Mouse (Mus musculus) CH12.LX (cell line): ENCODE results near the gene Fgfr4. TPM values are rescaled to one million over a fixed set of nuclear protein-coding genes. Genes with fewer than 3 reads are reported as not detected.

Experiments
- DNase-seq: peaks from one replicate; pipeline ENCODE4 v3.0.0-alpha.2; 2013; ENCODE audit errors: extremely low read depth
- H3K27ac ChIP-seq: 2 replicates; pipeline ENCODE4 v1.5.1; 2012; ENCODE audit warnings: low read depth, mild to moderate bottlenecking, control low read depth, moderate library complexity; ENCODE audit not compliant: insufficient read depth
- H3K27me3 ChIP-seq: replicated peaks from 2 replicates; pipeline ENCODE3; 2012; ENCODE audit warnings: inconsistent platforms
- H3K36me3 ChIP-seq, 2 experiments: replicated peaks in 1 of 2; 2 replicates each; pipeline versions ENCODE3 to v1.6.1; 2012; ENCODE audit warnings: inconsistent platforms in 1 of 2, low read length in 1 of 2, mild to moderate bottlenecking in 1 of 2, mixed read lengths in 1 of 2, moderate library complexity in 1 of 2; ENCODE audit not compliant: control insufficient read depth in 1 of 2, insufficient read depth in 1 of 2
- H3K4me1 ChIP-seq, 2 experiments: 2 replicates each; pipeline ENCODE4 v1.6.1; 2012; ENCODE audit warnings: inconsistent platforms in 1 of 2, moderate library complexity in 1 of 2; ENCODE audit not compliant: insufficient read depth in 2 of 2, control insufficient read depth in 1 of 2
- H3K4me2 ChIP-seq: 2 replicates; pipeline ENCODE4 v1.6.1; 2012; ENCODE audit warnings: low read depth, mild to moderate bottlenecking, control low read depth; ENCODE audit not compliant: poor library complexity, insufficient read depth, severe bottlenecking
- H3K4me3 ChIP-seq, 3 experiments: fragments of 150-350 bp in 1 of 3; sonication (generic) in 1 of 3; replicated peaks in 1 of 3; 2 replicates each; pipeline versions ENCODE3 to v1.5.1; 2011 to 2012; ENCODE audit warnings: low read depth in 2 of 3, low read length in 2 of 3, mild to moderate bottlenecking in 2 of 3, moderate library complexity in 2 of 3, control low read depth in 1 of 3, improper control_type of control experiment in 1 of 3, inconsistent platforms in 1 of 3, mixed read lengths in 1 of 3; ENCODE audit not compliant: poor library complexity in 1 of 3
- H3K79me2 ChIP-seq: replicated peaks from 2 replicates; pipeline ENCODE4 v1.6.1; 2012; ENCODE audit warnings: mild to moderate bottlenecking, moderate library complexity; ENCODE audit not compliant: control insufficient read depth, poor library complexity, insufficient read depth, severe bottlenecking; ENCODE audit errors: extremely low read depth
- H3K9ac ChIP-seq: 2 replicates; pipeline ENCODE4 v1.6.1; 2012; ENCODE audit warnings: low read depth, mild to moderate bottlenecking, control low read depth, moderate library complexity; ENCODE audit not compliant: insufficient read depth
- H3K9me3 ChIP-seq: replicated peaks from 2 replicates; pipeline ENCODE3; 2012; ENCODE audit warnings: low read length, inconsistent platforms, mixed read lengths
- CHD1 ChIP-seq: IDR thresholded peaks from 2 replicates; pipeline ENCODE4 v1.6.1; 2012; ENCODE audit warnings: low read depth, low read length, improper control_type of control experiment, inconsistent platforms
- CHD2 ChIP-seq: IDR thresholded peaks from 2 replicates; pipeline ENCODE4 v1.6.1; 2011; ENCODE audit warnings: low read length, improper control_type of control experiment
- CTCF ChIP-seq, 2 experiments: IDR thresholded peaks in 1 of 2; conservative IDR thresholded peaks in 1 of 2; 2 replicates each; pipeline ENCODE4 v1.5.1; 2011 to 2012; ENCODE audit warnings: low read depth in 2 of 2, low read length in 2 of 2, improper control_type of control experiment in 1 of 2, inconsistent platforms in 1 of 2, mild to moderate bottlenecking in 1 of 2, moderate library complexity in 1 of 2
- E2F4 ChIP-seq: IDR thresholded peaks from 2 replicates; pipeline ENCODE4 v1.6.1; 2011; ENCODE audit warnings: low read depth, low read length, improper control_type of control experiment; ENCODE audit not compliant: insufficient replicate concordance
- ELF1 ChIP-seq: IDR thresholded peaks from 2 replicates; pipeline ENCODE4 v1.6.1; 2014; ENCODE audit warnings: low read depth, mild to moderate bottlenecking, inconsistent platforms, low read length, improper control_type of control experiment
- GABPA ChIP-seq: IDR thresholded peaks from 2 replicates; pipeline ENCODE4 v1.6.1; 2012; ENCODE audit warnings: low read depth, low read length, improper control_type of control experiment, inconsistent platforms; ENCODE audit not compliant: insufficient replicate concordance
- HCFC1 ChIP-seq: IDR thresholded peaks from 2 replicates; pipeline ENCODE4 v1.6.1; 2012; ENCODE audit warnings: low read depth, mild to moderate bottlenecking, inconsistent platforms, low read length, improper control_type of control experiment
- IRF4 ChIP-seq: IDR thresholded peaks from 2 replicates; pipeline ENCODE4 v1.6.1; 2014; ENCODE audit warnings: low read depth, mild to moderate bottlenecking, inconsistent platforms, low read length, improper control_type of control experiment
- JUN ChIP-seq: IDR thresholded peaks from 2 replicates; pipeline ENCODE4 v1.6.1; 2011; ENCODE audit warnings: low read depth, mild to moderate bottlenecking, low read length, improper control_type of control experiment, moderate library complexity; ENCODE audit not compliant: insufficient read depth
- MAFK ChIP-seq: IDR thresholded peaks from 2 replicates; pipeline ENCODE4 v1.6.1; 2011; ENCODE audit warnings: low read length, improper control_type of control experiment; ENCODE audit not compliant: insufficient replicate concordance
- MAX ChIP-seq: IDR thresholded peaks from 2 replicates; pipeline ENCODE4 v1.6.1; 2011; ENCODE audit warnings: low read length, improper control_type of control experiment
- MAZ ChIP-seq: IDR thresholded peaks from 2 replicates; pipeline ENCODE4 v1.6.1; 2012; ENCODE audit warnings: low read depth, mild to moderate bottlenecking, inconsistent platforms, low read length, improper control_type of control experiment, moderate library complexity
- MXI1 ChIP-seq: IDR thresholded peaks from 2 replicates; pipeline ENCODE4 v1.6.1; 2011; ENCODE audit warnings: mild to moderate bottlenecking, low read depth, low read length, improper control_type of control experiment
- MYC ChIP-seq: IDR thresholded peaks from 2 replicates; pipeline ENCODE4 v1.6.1; 2011; ENCODE audit warnings: low read depth, mild to moderate bottlenecking, improper control_type of control experiment, low read length
- NELFE ChIP-seq: IDR thresholded peaks from 2 replicates; pipeline ENCODE4 v1.6.1; 2011; ENCODE audit warnings: low read depth, low read length, improper control_type of control experiment
- POLR2A ChIP-seq: IDR thresholded peaks from 2 replicates; pipeline ENCODE4 v1.6.1; 2011; ENCODE audit warnings: low read depth, mild to moderate bottlenecking, improper control_type of control experiment, low read length
- POLR2AphosphoS2 ChIP-seq: IDR thresholded peaks from 2 replicates; pipeline ENCODE4 v1.6.1; 2011; ENCODE audit warnings: low read depth, low read length, improper control_type of control experiment
- RAD21 ChIP-seq: IDR thresholded peaks from 2 replicates; pipeline ENCODE4 v1.6.1; 2011; ENCODE audit warnings: low read depth, mild to moderate bottlenecking, low read length, improper control_type of control experiment, moderate library complexity
- SIN3A ChIP-seq: IDR thresholded peaks from 2 replicates; pipeline ENCODE4 v1.6.1; 2012; ENCODE audit warnings: low read length, improper control_type of control experiment, inconsistent platforms
- SMC3 ChIP-seq: IDR thresholded peaks from 2 replicates; pipeline ENCODE4 v1.6.1; 2011; ENCODE audit warnings: low read depth, low read length, improper control_type of control experiment
- TBP ChIP-seq: conservative IDR thresholded peaks from 2 replicates; pipeline ENCODE4 v1.6.1; 2011; ENCODE audit warnings: low read depth, low read length, improper control_type of control experiment
- TCF12 ChIP-seq: IDR thresholded peaks from 2 replicates; pipeline ENCODE4 v1.6.1; 2014; ENCODE audit warnings: low read depth, mild to moderate bottlenecking, inconsistent platforms, low read length, improper control_type of control experiment
- UBTF ChIP-seq: IDR thresholded peaks from 2 replicates; pipeline ENCODE4 v1.6.1; 2012; ENCODE audit warnings: low read depth, mild to moderate bottlenecking, inconsistent platforms, low read length, improper control_type of control experiment, moderate library complexity
- USF2 ChIP-seq: conservative IDR thresholded peaks from 2 replicates; pipeline ENCODE4 v1.6.1; 2011; ENCODE audit warnings: low read depth, low read length, improper control_type of control experiment
- ZC3H11A ChIP-seq: IDR thresholded peaks from 2 replicates; pipeline ENCODE4 v1.6.1; 2012; ENCODE audit warnings: low read depth, mild to moderate bottlenecking, inconsistent platforms, low read length, improper control_type of control experiment
- dilution Hi-C: fragments of 300-500 bp; cut with MboI; formaldehyde crosslinking; loops from 2 replicates; pipeline ENCODE4 v1.14.3; 2020; ENCODE audit warnings: low sequenced_read_pairs; ENCODE audit not compliant: extremely low pct_unique_long_range_greater_than_20kb, extremely low pct_ligation_motif_present
- in situ Hi-C: fragments of 300-500 bp; cut with MboI; formaldehyde crosslinking; loops from 3 replicates; pipeline ENCODE4 v1.14.3; 2019; ENCODE audit warnings: low sequenced_read_pairs, low pct_ligation_motif_present, low pct_unique_long_range_greater_than_20kb, mixed read lengths
- polyA plus RNA-seq: library from polyadenylated mRNA; unstranded; fragments of >175 nt; gene quantifications from 2 replicates; pipeline ENCODE4 v1.2.1, GENCODE M21; 2012; ENCODE audit warnings: low read depth; ENCODE audit not compliant: insufficient read length
- total RNA-seq, 2 experiments: library from RNA; depleted of rRNA; stranded (reverse); fragments of 300-350 nt in 1 of 2; fragments of >200 nt in 1 of 2; gene quantifications; 2 replicates each; pipeline ENCODE4 v1.2.3; 2012 to 2014

Fgfr4 gene
- total and polyA plus RNA-seq, 3 experiments, result not detected

- Histone ChIP-seq H3K27me3 (peaks cover 5% of the 10 kb centered on the region), H3K9me3 (peaks cover 2% of the 10 kb centered on the region), H3K4me2 (no peak overlapping the region), H3K4me3 (no peak overlapping the region), H3K36me3 (no peaks in the 10 kb centered on the region), H3K9ac (no peak overlapping the region), H3K79me2 (no peaks in the 10 kb centered on the region), H3K4me1 (peaks cover 12% of the 10 kb centered on the region in 2 experiments), H3K27ac (no peak overlapping the region)
- no peak for DNase-seq
- dilution Hi-C loops, result no loop called here
- in situ Hi-C loops, result no loop called here
- TF ChIP-seq E2F4 (no peak), USF2 (no peak), CTCF (conservative IDR thresholded peaks at IDR 0.05 in 1 of 2, IDR thresholded peaks at IDR 0.05 in 1 of 2; ENCODE audit: low read depth in 2 of 2, low read length in 2 of 2) (no peak), TBP (no peak), MAX (no peak), POLR2A (no peak), GABPA (no peak), CHD1 (no peak), MYC (no peak), SIN3A (no peak), SMC3 (no peak), NELFE (no peak), HCFC1 (no peak), MAFK (no peak), CHD2 (no peak), ELF1 (no peak), MAZ (no peak), UBTF (no peak), IRF4 (no peak)
These were observed 15.8 kb downstream of the Fgfr4 start for GRCm38 (mm10) chr13:55168255-55168654.

- dilution Hi-C loops, result no loop called here
- Histone ChIP-seq H3K9me3 (peaks cover 2% of the 10 kb centered on the region), H3K36me3 (no peaks in the 10 kb centered on the region), H3K9ac (no peak overlapping the region), H3K79me2 (no peaks in the 10 kb centered on the region), H3K4me1 (peaks cover 12% of the 10 kb centered on the region in 2 experiments), H3K27ac (no peak overlapping the region), H3K4me3 (no peak overlapping the region), H3K27me3 (peaks cover 5% of the 10 kb centered on the region), H3K4me2 (no peak overlapping the region)
- DNase-seq, result no peak
- TF ChIP-seq ZC3H11A (no peak), MAFK (no peak), ELF1 (no peak), RAD21 (no peak), POLR2A (no peak), NELFE (no peak), JUN (no peak), POLR2AphosphoS2 (no peak), TBP (no peak), MXI1 (no peak), TCF12 (no peak), GABPA (no peak)
- in situ Hi-C loops, result no loop called here
These were observed 16.5 kb downstream of the Fgfr4 start for GRCm38 (mm10) chr13:55168958-55169369.
